Mouse (Mus musculus): Measurements from ENCODE around the gene Fam71e2.
A peak's percentile ranks its signal among the peaks of the same experiment; 100 is the strongest.

The Fam71e2 gene

GRCm38 (mm10) chr7:4777851-4778637 lies 6.9 kb upstream of the Fam71e2 start:
- no peak for DNase-seq (ENCODE audit: low read depth)

- no peak for DNase-seq (ENCODE audit: low read depth)
These were observed 6.0 kb upstream of the Fam71e2 start for GRCm38 (mm10) chr7:4776861-4777830.

- no peak for DNase-seq (ENCODE audit: low read depth)
These were observed 5.0 kb upstream of the Fam71e2 start for GRCm38 (mm10) chr7:4776131-4776530.

GRCm38 (mm10) chr7:4764946-4765710 lies 6.0 kb downstream of the Fam71e2 start:
- DNase-seq (ENCODE audit: low read depth) = no peak

- no peak for DNase-seq (ENCODE audit: low read depth)
These were observed 11.4 kb downstream of the Fam71e2 start for GRCm38 (mm10) chr7:4759670-4760069.

GRCm38 (mm10) chr7:4752821-4753570 lies 18.1 kb downstream of the Fam71e2 start, which contains the start of gene Cox6b2:
Gene Cox6b2, minus strand, starts transcription at chr7:4753094.
- peak; percentile 86 for DNase-seq (ENCODE audit: low read depth)

- no peak for DNase-seq (ENCODE audit: low read depth)
These were observed 18.9 kb downstream of the Fam71e2 start for GRCm38 (mm10) chr7:4751971-4752820.

GRCm38 (mm10) chr7:4749169-4749568 lies 21.9 kb downstream of the Fam71e2 start:
- DNase-seq (ENCODE audit: low read depth) = no peak

- DNase-seq (ENCODE audit: low read depth) = no peak
These were observed 22.8 kb downstream of the Fam71e2 start for GRCm38 (mm10) chr7:4748321-4748720.

GRCm38 (mm10) chr7:4747156-4747899 lies 23.8 kb downstream of the Fam71e2 start:
- no peak for DNase-seq (ENCODE audit: low read depth)

GRCm38 (mm10) chr7:4746326-4746980 lies 24.6 kb downstream of the Fam71e2 start:
- DNase-seq (ENCODE audit: low read depth) = no peak

- DNase-seq (ENCODE audit: low read depth) = no peak
These were observed 26.2 kb downstream of the Fam71e2 start for GRCm38 (mm10) chr7:4744886-4745285.

GRCm38 (mm10) chr7:4743354-4743753 lies 27.7 kb downstream of the Fam71e2 start:
- DNase-seq (ENCODE audit: low read depth) = no peak

GRCm38 (mm10) chr7:4742482-4742819 lies 28.7 kb downstream of the Fam71e2 start:
- DNase-seq (ENCODE audit: low read depth) = no peak

GRCm38 (mm10) chr7:4741672-4742481 lies 29.2 kb downstream of the Fam71e2 start:
- no peak for DNase-seq (ENCODE audit: low read depth)

GRCm38 (mm10) chr7:4741151-4741550 lies 30.0 kb downstream of the Fam71e2 start:
- DNase-seq (ENCODE audit: low read depth) = no peak

- DNase-seq (ENCODE audit: low read depth) = no peak
These were observed 30.8 kb downstream of the Fam71e2 start for GRCm38 (mm10) chr7:4740309-4740727.

- peak; percentile 99 for DNase-seq (ENCODE audit: low read depth)
These were observed 31.4 kb downstream of the Fam71e2 start, which contains the start of gene Kmt5c for GRCm38 (mm10) chr7:4739544-4740275. Gene Kmt5c, plus strand, starts transcription at chr7:4740115.

Measured in c-Kit-positive CD71-negative TER-119-negative erythroid progenitor cells, embryonic 14.5 days (primary cell).